Mouse (Mus musculus): ENCODE measurements around the gene Efcab6. TPM values are rescaled to one million over a fixed set of nuclear protein-coding genes. Genes with fewer than 3 reads are reported as not detected.

Efcab6 gene
- polyA plus RNA-seq (2015; fragmentation: Illumina TruSeq; extraction: RNeasy Lipid Tissue Mini Kit (QIAGEN cat#74804); ENCODE audit: insufficient read depth, low read depth, low replicate concordance): not detected

DNA sequence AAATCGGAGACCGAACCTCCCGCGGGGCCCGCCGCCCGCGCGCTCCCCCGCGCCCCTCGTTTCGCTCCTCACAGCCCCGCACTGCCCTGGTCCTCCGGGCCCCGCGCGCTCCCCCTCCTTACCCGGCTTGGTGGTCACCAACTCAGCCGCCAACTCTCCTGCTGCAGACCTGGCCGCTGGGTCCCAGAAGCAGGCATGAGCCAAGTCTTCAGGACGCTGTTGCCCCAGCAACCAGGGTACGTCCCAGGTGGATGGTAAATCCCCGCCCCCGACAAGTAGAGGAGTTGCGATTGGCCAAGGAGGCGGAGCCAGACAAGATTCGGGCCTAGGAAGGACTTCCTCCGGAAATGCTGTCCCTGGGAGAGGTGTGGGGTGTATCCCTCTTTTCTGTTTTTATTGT lies at the start of gene Efcab6:
Gene Efcab6, minus strand, starts transcription at position 240 of the 400 bp plus-strand sequence.

DNA sequence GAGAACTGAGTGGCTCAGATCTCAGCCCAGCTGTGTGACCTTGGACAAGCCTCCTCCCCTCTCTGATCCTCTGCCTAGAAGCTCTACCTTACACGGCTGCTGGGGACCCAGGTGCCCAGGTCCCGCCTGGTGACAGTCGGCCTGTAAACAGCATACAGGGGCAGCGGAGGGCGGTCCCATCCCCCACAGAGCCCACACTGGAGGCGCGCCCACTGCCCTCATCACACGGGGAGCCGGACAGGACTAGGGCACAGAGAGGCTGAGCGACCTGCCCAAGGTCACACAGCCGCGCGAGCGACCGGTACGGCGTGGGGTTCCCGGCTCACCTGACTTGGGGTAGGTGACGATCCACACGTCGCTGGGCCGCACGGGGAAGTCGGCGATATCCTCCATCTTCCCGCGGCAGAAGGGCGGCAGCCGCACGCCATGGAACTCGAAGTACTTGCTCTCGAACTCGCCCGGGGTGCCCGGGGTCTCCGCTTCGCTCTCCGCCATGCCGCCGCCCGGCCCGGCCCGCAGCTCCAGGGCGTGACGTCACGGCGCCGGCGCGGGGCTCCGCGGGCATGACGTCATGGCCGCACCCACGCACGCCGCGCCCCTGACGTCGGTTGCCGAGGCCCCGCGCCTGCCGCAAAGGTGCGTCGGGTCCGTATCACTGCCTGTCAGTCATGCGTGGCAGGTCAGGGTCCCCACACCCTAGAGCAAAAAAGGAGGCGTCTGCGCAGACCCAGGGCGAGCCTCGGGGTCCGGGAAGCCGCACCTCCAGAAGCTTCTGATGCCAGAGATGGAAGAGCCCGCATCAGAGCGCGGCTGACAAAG lies 40.1 kb upstream of the Efcab6 start, which contains the start of gene Sult4a1:
Gene Sult4a1, minus strand, starts transcription at position 650 of the 819 bp plus-strand sequence.

Other genes starting within 250 kb of the Efcab6 start
- gene Sult4a1, start 40.4 kb upstream of the Efcab6 start, polyA plus RNA-seq (2015; fragmentation: Illumina TruSeq; extraction: RNeasy Lipid Tissue Mini Kit (QIAGEN cat#74804); ENCODE audit: insufficient read depth, low read depth, low replicate concordance): 1.3 TPM
- not detected for gene Pnpla5, start 57.8 kb upstream of the Efcab6 start, polyA plus RNA-seq (2015; fragmentation: Illumina TruSeq; extraction: RNeasy Lipid Tissue Mini Kit (QIAGEN cat#74804); ENCODE audit: insufficient read depth, low read depth, low replicate concordance)
- gene Pnpla3, start 102.5 kb upstream of the Efcab6 start, polyA plus RNA-seq (2015; fragmentation: Illumina TruSeq; extraction: RNeasy Lipid Tissue Mini Kit (QIAGEN cat#74804); ENCODE audit: insufficient read depth, low read depth, low replicate concordance): 2.4 TPM
- gene Samm50, start 126.9 kb upstream of the Efcab6 start, polyA plus RNA-seq (2015; fragmentation: Illumina TruSeq; extraction: RNeasy Lipid Tissue Mini Kit (QIAGEN cat#74804); ENCODE audit: insufficient read depth, low read depth, low replicate concordance): 14.6 TPM
- gene Parvb, start 166.7 kb upstream of the Efcab6 start, polyA plus RNA-seq (2015; fragmentation: Illumina TruSeq; extraction: RNeasy Lipid Tissue Mini Kit (QIAGEN cat#74804); ENCODE audit: insufficient read depth, low read depth, low replicate concordance): 6.9 TPM

All from pancreas, adult 10 weeks (tissue).